Mouse (Mus musculus): ENCODE results near the gene Paip2b.

DNA sequence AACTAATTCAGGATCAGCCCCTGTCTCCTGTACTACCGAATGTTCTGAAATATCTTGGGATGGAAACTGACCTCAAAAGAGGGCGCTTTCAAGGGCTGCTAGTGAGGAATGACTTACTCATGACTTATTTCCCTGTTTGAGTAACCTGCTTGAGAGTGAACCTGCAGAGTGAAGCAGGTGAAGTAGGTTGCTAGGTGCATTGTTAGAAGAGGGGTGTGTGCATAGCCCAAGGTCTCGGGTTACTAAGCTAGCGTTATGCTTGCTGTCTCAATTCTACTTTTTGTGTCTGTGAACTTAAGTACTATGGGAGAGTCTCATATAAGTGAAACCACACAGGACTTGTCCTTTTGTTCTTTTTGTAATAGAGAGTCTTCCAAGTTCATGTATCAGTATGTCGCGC, 8.5 kb upstream of the Paip2b start:
- no peak for TF ChIP-seq CTCF (IDR thresholded peaks at IDR 0.05 in 2 of 3, conservative IDR thresholded peaks at IDR 0.05 in 1 of 3; ENCODE audit: control insufficient read depth in 1 of 3, insufficient read depth in 1 of 3, low read depth in 2 of 3, low read length in 3 of 3, poor library complexity in 1 of 3, severe bottlenecking in 1 of 3)
- TF ChIP-seq ZKSCAN1 (IDR thresholded peaks at IDR 0.05; ENCODE audit: low read depth, low read length): no peak
- TF ChIP-seq POLR2AphosphoS5 (IDR thresholded peaks at IDR 0.05; ENCODE audit: borderline replicate concordance, low read depth, low read length): no peak

All from MEL (cell line).